Mouse (Mus musculus) stomach, postnatal 0 days (tissue): Measurements from ENCODE around the gene Ildr2.

Experiments
- CTCF ChIP-seq: IDR thresholded peaks from 2 replicates; pipeline ENCODE4 v1.5.1; 2016; ENCODE audit warnings: antibody characterized with exemption, low read depth, mild to moderate bottlenecking, moderate library complexity
- EP300 ChIP-seq: optimal IDR thresholded peaks from 2 replicates; pipeline ENCODE3; 2016; ENCODE audit warnings: antibody characterized with exemption

DNA sequence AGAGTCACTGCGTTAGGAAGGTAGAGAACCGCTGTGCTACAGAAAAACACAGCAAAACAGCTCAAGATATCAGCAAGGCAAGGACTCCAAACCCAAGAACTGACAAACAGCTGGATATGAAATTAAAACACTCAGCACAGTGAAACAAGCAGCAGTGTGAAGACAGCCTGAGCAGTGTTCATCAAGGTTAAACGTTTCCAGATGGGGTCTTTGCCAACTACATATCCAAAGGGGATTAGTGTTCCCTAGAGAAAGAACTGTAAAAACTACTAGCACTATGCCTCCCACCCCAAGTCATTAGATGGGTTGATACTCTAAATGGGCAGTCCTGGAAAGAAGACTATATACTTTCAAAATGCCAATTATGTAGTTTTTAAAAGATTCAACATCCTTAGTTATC lies 95.4 kb downstream of the Ildr2 start:
- TF ChIP-seq CTCF = no peak
- no peak for TF ChIP-seq EP300
